Mouse (Mus musculus): ENCODE data around the gene Ambra1. TPM values are rescaled to one million over a fixed set of nuclear protein-coding genes. Genes with fewer than 3 reads are reported as not detected.

Gene Ambra1
- polyA plus RNA-seq, 1 experiment = 14.3 TPM

DNA sequence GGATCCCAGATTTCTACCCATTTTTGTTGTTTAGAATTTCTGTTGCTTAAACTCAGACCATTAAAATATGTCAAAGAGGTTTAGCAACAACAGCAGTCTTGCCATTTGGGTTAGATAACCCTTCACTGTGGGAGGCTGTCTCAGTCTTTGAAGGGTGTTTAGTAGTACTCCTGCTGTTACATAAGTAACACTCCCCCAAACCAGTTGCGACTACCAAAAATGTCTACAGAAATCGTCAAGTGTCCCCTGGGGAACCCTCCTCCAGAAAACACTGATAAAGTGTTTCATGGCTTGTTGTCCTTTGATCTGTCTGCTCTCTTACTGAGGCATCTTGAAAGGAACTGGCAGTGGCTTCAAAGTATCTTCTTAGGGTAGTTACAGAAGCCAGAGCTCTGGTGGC lies 61.7 kb downstream of the Ambra1 start:
- no peaks in the 10 kb centered on the region for H3K27me3 ChIP-seq (ENCODE audit: control insufficient read depth, insufficient read depth, insufficient read length)
- H3ac ChIP-seq (ENCODE audit: control insufficient read depth, insufficient read length, low read depth) = no peak overlapping the region
- peaks cover 72% of the 10 kb centered on the region for H3K79me2 ChIP-seq (ENCODE audit: control insufficient read depth, insufficient read depth)
- no peaks in the 10 kb centered on the region for H3K36me3 ChIP-seq (ENCODE audit: control insufficient read depth, insufficient read depth)
- H3K4me3 ChIP-seq (ENCODE audit: insufficient read depth, poor library complexity, severe bottlenecking) = no peak overlapping the region
- TF ChIP-seq MYOG (IDR thresholded peaks at IDR 0.05; ENCODE audit: control insufficient read depth, extremely low read depth, insufficient read length) (no peak), CTCF (IDR thresholded peaks at IDR 0.05; ENCODE audit: control insufficient read depth, insufficient read depth, insufficient read length) (no peak), CEBPB (IDR thresholded peaks at IDR 0.05; ENCODE audit: low read depth) (no peak), MYOD1 (IDR thresholded peaks at IDR 0.05; ENCODE audit: control insufficient read depth, insufficient read length, low read depth) (no peak), FOSL1 (IDR thresholded peaks at IDR 0.05; ENCODE audit: insufficient read depth, low read length, poor library complexity, severe bottlenecking) (no peak), MAX (IDR thresholded peaks at IDR 0.05) (no peak), USF1 (IDR thresholded peaks at IDR 0.05; ENCODE audit: low read depth) (no peak)
- peaks cover 9% of the 10 kb centered on the region for H3K79me3 ChIP-seq (ENCODE audit: low read depth)

DNA sequence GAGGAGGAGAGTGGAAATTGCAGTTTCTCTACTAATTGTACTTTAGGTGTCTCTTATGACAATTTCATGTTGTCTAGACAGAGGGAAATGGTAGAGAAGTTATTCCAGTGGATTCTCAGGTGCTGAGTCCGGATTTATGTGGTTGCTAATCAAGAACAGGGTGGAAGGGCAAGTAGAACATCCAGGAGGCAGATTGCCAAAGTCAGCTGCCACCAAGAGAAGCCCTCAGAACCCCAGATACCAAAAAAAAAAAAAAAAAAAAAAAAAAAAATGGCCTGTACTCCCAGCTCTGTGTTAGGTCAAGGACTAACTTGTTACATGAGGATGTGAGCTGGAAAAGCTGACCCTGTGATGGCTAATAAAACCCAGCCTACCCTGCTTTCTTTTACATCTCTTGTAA lies 62.4 kb downstream of the Ambra1 start:
- peaks cover 9% of the 10 kb centered on the region for H3K79me3 ChIP-seq (ENCODE audit: low read depth)
- peaks cover 67% of the 10 kb centered on the region for H3K79me2 ChIP-seq (ENCODE audit: control insufficient read depth, insufficient read depth)
- H3K27me3 ChIP-seq (ENCODE audit: control insufficient read depth, insufficient read depth, insufficient read length) = no peaks in the 10 kb centered on the region
- no peak overlapping the region for H3ac ChIP-seq (ENCODE audit: control insufficient read depth, insufficient read length, low read depth)
- H3K36me3 ChIP-seq (ENCODE audit: control insufficient read depth, insufficient read depth) = no peaks in the 10 kb centered on the region
- no peak overlapping the region for H3K4me3 ChIP-seq (ENCODE audit: insufficient read depth, poor library complexity, severe bottlenecking)
- TF ChIP-seq MAX (IDR thresholded peaks at IDR 0.05) (no peak), FOSL1 (IDR thresholded peaks at IDR 0.05; ENCODE audit: insufficient read depth, low read length, poor library complexity, severe bottlenecking) (no peak), MYOD1 (IDR thresholded peaks at IDR 0.05; ENCODE audit: control insufficient read depth, insufficient read length, low read depth) (no peak), USF1 (IDR thresholded peaks at IDR 0.05; ENCODE audit: low read depth) (no peak), MYOG (IDR thresholded peaks at IDR 0.05; ENCODE audit: control insufficient read depth, extremely low read depth, insufficient read length) (no peak), CEBPB (IDR thresholded peaks at IDR 0.05; ENCODE audit: low read depth) (no peak), CTCF (IDR thresholded peaks at IDR 0.05; ENCODE audit: control insufficient read depth, insufficient read depth, insufficient read length) (no peak)

DNA sequence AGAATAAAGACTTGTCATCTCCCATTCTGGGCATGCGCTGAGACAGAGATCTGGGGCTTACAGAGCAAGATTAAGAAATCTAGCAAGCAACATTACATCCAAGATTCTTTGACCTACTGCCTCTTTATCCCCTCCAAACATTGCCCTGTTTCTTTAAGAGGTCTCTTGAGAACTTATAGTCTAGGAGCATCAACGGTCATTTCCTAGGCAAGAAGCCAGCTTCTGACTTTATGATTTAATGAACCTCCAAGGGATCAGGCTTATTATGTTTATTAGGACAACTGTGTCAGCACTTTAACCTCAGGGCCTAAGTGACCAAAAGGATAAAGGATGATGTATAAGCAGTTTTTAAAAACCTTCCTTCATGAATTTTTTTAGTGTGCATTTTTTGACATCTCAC lies 64.5 kb downstream of the Ambra1 start:
- TF ChIP-seq CTCF (IDR thresholded peaks at IDR 0.05; ENCODE audit: control insufficient read depth, insufficient read depth, insufficient read length) = no peak
- TF ChIP-seq MYOD1 (IDR thresholded peaks at IDR 0.05; ENCODE audit: control insufficient read depth, insufficient read length, low read depth) = no peak
- TF ChIP-seq CEBPB (IDR thresholded peaks at IDR 0.05; ENCODE audit: low read depth) = no peak
- TF ChIP-seq MAX (IDR thresholded peaks at IDR 0.05) = no peak
- no peak for TF ChIP-seq FOSL1 (IDR thresholded peaks at IDR 0.05; ENCODE audit: insufficient read depth, low read length, poor library complexity, severe bottlenecking)
- TF ChIP-seq MYOG (IDR thresholded peaks at IDR 0.05; ENCODE audit: control insufficient read depth, extremely low read depth, insufficient read length) = no peak
- no peak for TF ChIP-seq USF1 (IDR thresholded peaks at IDR 0.05; ENCODE audit: low read depth)
- Histone ChIP-seq H3K79me3 (ENCODE audit: low read depth) (peaks cover 9% of the 10 kb centered on the region), H3K36me3 (ENCODE audit: control insufficient read depth, insufficient read depth) (no peaks in the 10 kb centered on the region)

DNA sequence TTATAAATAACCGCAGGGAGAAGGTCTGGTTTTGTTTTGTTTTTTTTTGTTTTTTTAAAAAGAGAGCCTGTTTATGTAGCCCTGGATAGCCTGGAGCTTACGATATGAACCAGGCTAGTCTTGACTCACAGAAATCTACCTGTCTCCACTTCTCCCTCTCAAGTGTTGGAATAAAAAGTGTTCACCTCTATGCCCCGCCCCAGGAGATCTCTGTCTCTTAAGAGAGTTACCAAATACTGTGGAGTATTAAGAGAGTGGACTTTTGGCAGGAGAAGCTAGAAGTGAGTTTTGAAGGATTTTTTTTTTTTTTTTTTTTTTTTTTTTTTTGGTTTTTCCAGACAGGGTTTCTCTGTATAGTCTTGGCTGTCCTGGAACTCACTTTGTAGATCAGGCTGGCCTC lies 65.2 kb downstream of the Ambra1 start:
- Histone ChIP-seq H3K27me3 (ENCODE audit: control insufficient read depth, insufficient read depth, insufficient read length) (no peaks in the 10 kb centered on the region), H3K4me3 (ENCODE audit: insufficient read depth, poor library complexity, severe bottlenecking) (no peak overlapping the region), H3ac (ENCODE audit: control insufficient read depth, insufficient read length, low read depth) (no peak overlapping the region), H3K36me3 (ENCODE audit: control insufficient read depth, insufficient read depth) (no peaks in the 10 kb centered on the region), H3K79me2 (ENCODE audit: control insufficient read depth, insufficient read depth) (peaks cover 40% of the 10 kb centered on the region), H3K79me3 (ENCODE audit: low read depth) (peaks cover 9% of the 10 kb centered on the region)
- no peak for TF ChIP-seq MAX (IDR thresholded peaks at IDR 0.05)
- TF ChIP-seq CEBPB (IDR thresholded peaks at IDR 0.05; ENCODE audit: low read depth) = no peak
- no peak for TF ChIP-seq FOSL1 (IDR thresholded peaks at IDR 0.05; ENCODE audit: insufficient read depth, low read length, poor library complexity, severe bottlenecking)
- no peak for TF ChIP-seq CTCF (IDR thresholded peaks at IDR 0.05; ENCODE audit: control insufficient read depth, insufficient read depth, insufficient read length)
- TF ChIP-seq MYOG (IDR thresholded peaks at IDR 0.05; ENCODE audit: control insufficient read depth, extremely low read depth, insufficient read length) = no peak
- no peak for TF ChIP-seq MYOD1 (IDR thresholded peaks at IDR 0.05; ENCODE audit: control insufficient read depth, insufficient read length, low read depth)
- TF ChIP-seq USF1 (IDR thresholded peaks at IDR 0.05; ENCODE audit: low read depth) = no peak

More for the DNA sequence above, 64.5 kb downstream of the Ambra1 start:
- Histone ChIP-seq H3ac (ENCODE audit: control insufficient read depth, insufficient read length, low read depth) (no peak overlapping the region), H3K79me2 (ENCODE audit: control insufficient read depth, insufficient read depth) (peaks cover 46% of the 10 kb centered on the region), H3K4me3 (ENCODE audit: insufficient read depth, poor library complexity, severe bottlenecking) (no peak overlapping the region), H3K27me3 (ENCODE audit: control insufficient read depth, insufficient read depth, insufficient read length) (no peaks in the 10 kb centered on the region)

DNA sequence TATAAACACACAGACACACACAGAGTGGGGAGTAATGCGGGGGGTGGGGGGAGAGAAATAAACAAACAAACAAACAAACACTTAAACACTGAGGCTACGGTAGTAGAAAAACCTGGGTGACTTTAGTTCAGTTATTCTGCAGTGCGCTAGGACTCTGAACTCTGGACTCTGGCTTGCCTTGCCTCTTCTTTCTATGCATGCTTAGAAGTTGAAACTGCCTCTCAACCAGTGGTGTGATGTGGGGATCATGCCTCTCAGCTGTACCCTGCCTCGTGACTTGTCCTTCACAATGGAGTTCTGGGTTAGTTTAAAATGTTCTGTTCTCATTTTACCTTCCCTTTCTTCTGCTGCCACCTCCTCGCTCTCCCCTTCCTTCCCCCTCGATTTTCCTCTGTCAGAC lies 81.5 kb downstream of the Ambra1 start:
- no peaks in the 10 kb centered on the region for H3K27me3 ChIP-seq (ENCODE audit: control insufficient read depth, insufficient read depth, insufficient read length)
- H3K79me2 ChIP-seq (ENCODE audit: control insufficient read depth, insufficient read depth) = no peaks in the 10 kb centered on the region
- no peak overlapping the region for H3K4me3 ChIP-seq (ENCODE audit: insufficient read depth, poor library complexity, severe bottlenecking)
- no peak for TF ChIP-seq MAX (IDR thresholded peaks at IDR 0.05)
- no peak for TF ChIP-seq MYOD1 (IDR thresholded peaks at IDR 0.05; ENCODE audit: control insufficient read depth, insufficient read length, low read depth)
- no peak for TF ChIP-seq CEBPB (IDR thresholded peaks at IDR 0.05; ENCODE audit: low read depth)
- TF ChIP-seq FOSL1 (IDR thresholded peaks at IDR 0.05; ENCODE audit: insufficient read depth, low read length, poor library complexity, severe bottlenecking) = no peak
- no peak for TF ChIP-seq CTCF (IDR thresholded peaks at IDR 0.05; ENCODE audit: control insufficient read depth, insufficient read depth, insufficient read length)
- TF ChIP-seq MYOG (IDR thresholded peaks at IDR 0.05; ENCODE audit: control insufficient read depth, extremely low read depth, insufficient read length) = no peak
- no peak for TF ChIP-seq USF1 (IDR thresholded peaks at IDR 0.05; ENCODE audit: low read depth)
- peaks cover 29% of the 10 kb centered on the region for H3K36me3 ChIP-seq (ENCODE audit: control insufficient read depth, insufficient read depth)
- H3ac ChIP-seq (ENCODE audit: control insufficient read depth, insufficient read length, low read depth) = no peak overlapping the region
- no peaks in the 10 kb centered on the region for H3K79me3 ChIP-seq (ENCODE audit: low read depth)

DNA sequence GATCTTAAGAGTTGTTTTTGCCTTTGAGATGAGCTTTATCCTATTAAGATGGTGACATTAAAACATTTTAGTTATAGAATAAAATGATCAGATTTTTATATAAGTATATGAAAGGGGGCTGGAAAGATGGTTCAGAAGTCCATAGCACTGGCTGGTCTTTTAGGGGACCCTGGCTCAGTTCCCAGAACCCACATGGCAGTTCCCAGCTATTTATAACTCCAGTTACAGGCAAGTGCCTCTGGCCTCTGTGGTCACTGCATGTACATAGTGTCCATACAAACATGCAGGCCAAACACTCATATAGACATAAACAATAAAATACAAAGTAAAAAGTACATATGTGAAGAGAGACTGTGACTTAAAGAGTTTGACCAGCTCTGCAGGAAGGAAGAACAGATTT lies 86.8 kb downstream of the Ambra1 start:
- no peak for TF ChIP-seq MAX (IDR thresholded peaks at IDR 0.05)
- no peak for TF ChIP-seq CTCF (IDR thresholded peaks at IDR 0.05; ENCODE audit: control insufficient read depth, insufficient read depth, insufficient read length)
- TF ChIP-seq MYOD1 (IDR thresholded peaks at IDR 0.05; ENCODE audit: control insufficient read depth, insufficient read length, low read depth) = no peak
- TF ChIP-seq CEBPB (IDR thresholded peaks at IDR 0.05; ENCODE audit: low read depth) = no peak
- no peak for TF ChIP-seq USF1 (IDR thresholded peaks at IDR 0.05; ENCODE audit: low read depth)
- TF ChIP-seq MYOG (IDR thresholded peaks at IDR 0.05; ENCODE audit: control insufficient read depth, extremely low read depth, insufficient read length) = no peak
- no peak for TF ChIP-seq FOSL1 (IDR thresholded peaks at IDR 0.05; ENCODE audit: insufficient read depth, low read length, poor library complexity, severe bottlenecking)
- no peak overlapping the region for H3ac ChIP-seq (ENCODE audit: control insufficient read depth, insufficient read length, low read depth)
- peaks cover 18% of the 10 kb centered on the region for H3K36me3 ChIP-seq (ENCODE audit: control insufficient read depth, insufficient read depth)

More for the DNA sequence above, 86.8 kb downstream of the Ambra1 start:
- H3K4me3 ChIP-seq (ENCODE audit: insufficient read depth, poor library complexity, severe bottlenecking) = no peak overlapping the region
- no peaks in the 10 kb centered on the region for H3K79me3 ChIP-seq (ENCODE audit: low read depth)
- no peaks in the 10 kb centered on the region for H3K79me2 ChIP-seq (ENCODE audit: control insufficient read depth, insufficient read depth)
- no peaks in the 10 kb centered on the region for H3K27me3 ChIP-seq (ENCODE audit: control insufficient read depth, insufficient read depth, insufficient read length)

Measured in C2C12 (cell line).